Mouse (Mus musculus): ENCODE results near the gene Ifi213. TPM values are rescaled to one million over a fixed set of nuclear protein-coding genes. Genes with fewer than 3 reads are reported as not detected.

Ifi213 gene
- polyA plus RNA-seq, 1 experiment from 2014 or later = 21.9 TPM

GRCm38 (mm10) chr1:173521452-173521851 lies 77.6 kb downstream of the Ifi213 start:
- Histone ChIP-seq H3K36me3 (ENCODE audit: inconsistent target) (no peaks in the 10 kb centered on the region), H3K79me2 (ENCODE audit: inconsistent target) (no peaks in the 10 kb centered on the region), H3K27ac (no peak overlapping the region), H3K4me3 (ENCODE audit: inconsistent target) (no peak overlapping the region)

Other genes starting within 250 kb of the Ifi213 start
- 44.1 to 91.8 TPM (median 78.5 TPM) in 3 replicates for gene Aim2, start 248.4 kb downstream of the Ifi213 start, polyA plus RNA-seq (2018)
- not detected in 3 replicates for gene Cadm3, start 231.6 kb downstream of the Ifi213 start, polyA plus RNA-seq (2018)
- 25.2 to 49.7 TPM (median 27.2 TPM) in 3 replicates for gene Ifi206, start 108.2 kb downstream of the Ifi213 start, polyA plus RNA-seq (2018)
- 0.47 to 1.00 TPM (median 0.48 TPM) in 3 replicates for gene Ifi214, start 63.3 kb downstream of the Ifi213 start, polyA plus RNA-seq (2018)
- 40.5 to 141 TPM (median 69.4 TPM) in 3 replicates for gene Ifi209, start 31.6 kb upstream of the Ifi213 start, polyA plus RNA-seq (2018)
- 6.3 to 32.9 TPM (median 8.7 TPM) in 3 replicates for gene Ifi208, start 74.4 kb upstream of the Ifi213 start, polyA plus RNA-seq (2018)
- gene Ifi207, start 142.5 kb upstream of the Ifi213 start, polyA plus RNA-seq (2018) = 254 to 634 TPM (median 365 TPM) in 3 replicates
- gene Ifi204, start 167.7 kb upstream of the Ifi213 start, polyA plus RNA-seq (2018) = 326 to 690 TPM (median 497 TPM) in 3 replicates

Data from macrophage (primary cell).